Mouse (Mus musculus): ENCODE measurements around the gene Bdnf. TPM values are rescaled to one million over a fixed set of nuclear protein-coding genes. Genes with fewer than 3 reads are reported as not detected.

Gene Bdnf
- polyA plus RNA-seq, 1 experiment from 2014 or later = 1.1 TPM

DNA sequence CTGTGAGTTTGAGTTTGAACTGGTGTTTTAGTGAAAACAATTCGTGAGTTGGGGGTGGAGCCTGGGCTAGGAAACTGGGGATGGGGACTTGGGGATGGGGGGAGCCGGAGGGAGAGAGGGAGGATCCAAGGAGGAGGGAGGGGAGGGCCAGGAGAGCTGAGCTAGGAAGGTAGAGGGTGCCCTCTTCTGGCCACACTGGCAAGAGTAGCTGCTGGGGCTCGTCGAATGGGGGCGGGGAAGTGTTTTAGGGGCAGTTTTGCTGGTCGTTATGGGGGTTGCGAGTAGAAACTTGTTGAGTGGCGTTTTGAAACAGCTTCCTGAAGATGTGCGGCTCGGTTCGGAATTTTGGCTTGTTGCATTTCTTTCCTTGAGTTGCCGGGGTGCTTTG, 20.3 kb downstream of the Bdnf start:
- Histone ChIP-seq H3K9me3 (ENCODE audit: control insufficient read depth, low read length) (no peaks in the 10 kb centered on the region), H3K4me1 (replicated peaks; ENCODE audit: control insufficient read depth, insufficient read depth, low read length) (peaks cover 6% of the 10 kb centered on the region; the same call in 1 of the 2 replicates), H3K4me2 (ENCODE audit: low read depth, low read length, severe bottlenecking) (peak overlapping the region; percentile 86), H3K9ac (ENCODE audit: low read length) (no peak overlapping the region; the same call in 1 of the 2 replicates), H3K36me3 (ENCODE audit: control insufficient read depth, insufficient read depth, low read length) (no peaks in the 10 kb centered on the region), H3K27me3 (ENCODE audit: control insufficient read depth, insufficient read depth, low read length) (peaks cover 23% of the 10 kb centered on the region), H3K27ac (ENCODE audit: low read depth, low read length) (no peak overlapping the region), H3K4me3 (ENCODE audit: low read depth, low read length) (peak overlapping the region; percentile 46)
- DNase-seq (ENCODE audit: low spot score) = peak; percentile 91
- ATAC-seq (replicated peaks; ENCODE audit: low FRiP score) = peak; percentile 78
- WGBS = under 1% methylated on average over 12 of the region's 12 CpGs

DNA sequence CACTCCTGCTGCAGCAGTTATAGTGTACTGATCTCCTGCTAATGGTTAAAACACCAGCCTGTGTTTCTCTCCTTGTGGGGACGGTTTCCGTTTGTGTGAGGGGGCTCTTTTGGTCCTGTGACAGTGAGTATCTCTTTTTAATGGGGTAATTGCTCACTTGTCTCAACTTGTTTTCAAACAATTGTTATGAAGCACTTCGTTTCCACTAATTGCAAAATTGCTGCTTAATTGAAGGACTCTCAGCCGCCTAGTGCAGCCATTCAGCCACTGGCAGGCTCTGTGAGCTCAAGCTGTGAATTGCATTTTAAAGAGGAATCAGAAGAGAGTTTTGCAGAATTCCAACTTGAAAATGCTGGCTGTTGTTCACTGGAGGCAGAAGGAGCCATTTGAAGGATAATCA, 22.7 kb downstream of the Bdnf start:
- Histone ChIP-seq H3K27ac (ENCODE audit: low read depth, low read length) (no peak overlapping the region), H3K4me2 (ENCODE audit: low read depth, low read length, severe bottlenecking) (peak overlapping the region; percentile 6; the same call in 1 of the 2 replicates), H3K4me3 (ENCODE audit: low read depth, low read length) (no peak overlapping the region), H3K9ac (ENCODE audit: low read length) (no peak overlapping the region), H3K36me3 (ENCODE audit: control insufficient read depth, insufficient read depth, low read length) (no peaks in the 10 kb centered on the region), H3K4me1 (replicated peaks; ENCODE audit: control insufficient read depth, insufficient read depth, low read length) (peaks cover 5% of the 10 kb centered on the region; the same call in 1 of the 2 replicates), H3K9me3 (ENCODE audit: control insufficient read depth, low read length) (no peaks in the 10 kb centered on the region), H3K27me3 (ENCODE audit: control insufficient read depth, insufficient read depth, low read length) (peaks cover 23% of the 10 kb centered on the region)
- 3% methylated on average over 4 of the region's 4 CpGs for WGBS
- peak; percentile 60 for DNase-seq (ENCODE audit: low spot score)
- 0 out of 2 replicates have a peak, but pooled peaks have one; percentile 9 for ATAC-seq (replicated peaks; ENCODE audit: low FRiP score)

DNA sequence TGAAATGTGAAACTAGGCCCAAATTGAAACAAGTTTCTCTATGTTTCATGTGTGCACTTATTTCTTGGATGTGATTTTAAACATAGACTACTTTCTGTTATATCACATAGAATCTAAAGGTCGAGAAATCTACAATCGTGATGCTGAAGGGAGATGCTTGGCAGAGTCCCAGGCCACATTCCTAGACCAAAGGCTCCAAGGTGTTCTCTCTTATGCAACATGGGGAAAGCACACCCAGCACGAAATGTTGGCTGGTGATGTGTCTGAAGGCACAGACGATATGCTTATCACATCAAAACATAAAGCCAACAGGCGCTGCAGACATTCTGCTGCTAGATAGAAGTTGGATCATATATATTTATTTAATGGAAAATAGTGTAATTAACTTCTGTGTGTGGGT, 25.8 kb downstream of the Bdnf start:
- WGBS = 84% methylated on average over 5 of the region's 5 CpGs
- Histone ChIP-seq H3K27ac (ENCODE audit: low read depth, low read length) (no peak overlapping the region), H3K4me3 (ENCODE audit: low read depth, low read length) (no peak overlapping the region), H3K36me3 (ENCODE audit: control insufficient read depth, insufficient read depth, low read length) (no peaks in the 10 kb centered on the region), H3K9me3 (ENCODE audit: control insufficient read depth, low read length) (no peaks in the 10 kb centered on the region), H3K4me1 (replicated peaks; ENCODE audit: control insufficient read depth, insufficient read depth, low read length) (peaks cover 2% of the 10 kb centered on the region; the same call in 1 of the 2 replicates), H3K27me3 (ENCODE audit: control insufficient read depth, insufficient read depth, low read length) (peaks cover 6% of the 10 kb centered on the region; the same call in 1 of the 2 replicates), H3K9ac (ENCODE audit: low read length) (no peak overlapping the region), H3K4me2 (ENCODE audit: low read depth, low read length, severe bottlenecking) (no peak overlapping the region)
- ATAC-seq (replicated peaks; ENCODE audit: low FRiP score) (no peak), DNase-seq (ENCODE audit: low spot score) (no peak)

DNA sequence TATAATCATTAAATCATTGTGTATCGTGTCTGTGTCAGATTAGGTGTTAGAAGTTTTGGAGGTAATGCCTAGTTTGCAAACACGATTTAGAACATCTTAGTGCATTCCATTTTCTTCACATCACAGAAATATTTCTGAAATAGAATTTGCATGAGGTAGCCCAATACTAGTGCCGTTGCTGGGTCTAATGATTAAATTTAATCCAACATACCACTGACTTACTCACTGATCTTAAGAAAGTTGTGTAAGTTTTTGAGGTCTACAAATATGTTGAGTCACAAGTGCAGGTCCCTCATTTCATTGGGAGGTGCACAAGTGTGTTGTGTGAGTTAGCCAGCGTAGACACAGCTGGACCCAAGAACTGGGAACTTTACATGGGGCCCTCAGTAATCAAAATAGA, 29.1 kb downstream of the Bdnf start:
- H3K9ac ChIP-seq (ENCODE audit: low read length) = no peak overlapping the region
- WGBS = 84% methylated on average over 4 of the region's 4 CpGs
- no peaks in the 10 kb centered on the region for H3K9me3 ChIP-seq (ENCODE audit: control insufficient read depth, low read length)
- H3K4me3 ChIP-seq (ENCODE audit: low read depth, low read length) = no peak overlapping the region
- H3K4me2 ChIP-seq (ENCODE audit: low read depth, low read length, severe bottlenecking) = no peak overlapping the region
- H3K27ac ChIP-seq (ENCODE audit: low read depth, low read length) = no peak overlapping the region
- peaks cover 2% of the 10 kb centered on the region; the same call in 1 of the 2 replicates for H3K27me3 ChIP-seq (ENCODE audit: control insufficient read depth, insufficient read depth, low read length)
- no peak for DNase-seq (ENCODE audit: low spot score)
- no peaks in the 10 kb centered on the region for H3K36me3 ChIP-seq (ENCODE audit: control insufficient read depth, insufficient read depth, low read length)
- no peak for ATAC-seq (replicated peaks; ENCODE audit: low FRiP score)
- no peaks in the 10 kb centered on the region for H3K4me1 ChIP-seq (replicated peaks; ENCODE audit: control insufficient read depth, insufficient read depth, low read length)

DNA sequence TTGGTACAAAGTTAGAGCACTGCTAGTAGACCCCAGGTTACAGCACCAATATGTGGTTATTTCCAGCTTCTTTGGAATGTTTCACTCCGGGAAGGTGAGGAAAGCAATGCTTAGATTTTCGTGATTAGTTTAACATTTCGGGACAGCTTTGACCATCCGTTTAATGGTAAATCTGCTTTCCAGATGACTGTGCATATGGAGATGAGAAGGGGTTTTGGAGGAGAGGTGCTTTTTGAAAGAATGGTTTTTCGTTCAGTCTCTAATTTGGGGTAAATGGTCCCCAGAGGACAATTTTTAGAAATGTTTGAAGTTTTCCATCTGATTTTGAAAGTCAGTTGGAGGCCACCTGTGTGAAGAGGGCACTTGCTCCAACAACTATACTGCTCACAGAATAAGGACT, 29.6 kb downstream of the Bdnf start:
- Histone ChIP-seq H3K4me2 (ENCODE audit: low read depth, low read length, severe bottlenecking) (no peak overlapping the region), H3K27me3 (ENCODE audit: control insufficient read depth, insufficient read depth, low read length) (no peaks in the 10 kb centered on the region), H3K36me3 (ENCODE audit: control insufficient read depth, insufficient read depth, low read length) (no peaks in the 10 kb centered on the region), H3K4me3 (ENCODE audit: low read depth, low read length) (no peak overlapping the region), H3K4me1 (replicated peaks; ENCODE audit: control insufficient read depth, insufficient read depth, low read length) (no peaks in the 10 kb centered on the region), H3K9ac (ENCODE audit: low read length) (no peak overlapping the region), H3K27ac (ENCODE audit: low read depth, low read length) (no peak overlapping the region), H3K9me3 (ENCODE audit: control insufficient read depth, low read length) (no peaks in the 10 kb centered on the region)
- DNase-seq (ENCODE audit: low spot score) (no peak), ATAC-seq (replicated peaks; ENCODE audit: low FRiP score) (no peak)
- WGBS = 90% methylated on average over 5 of the region's 5 CpGs

DNA sequence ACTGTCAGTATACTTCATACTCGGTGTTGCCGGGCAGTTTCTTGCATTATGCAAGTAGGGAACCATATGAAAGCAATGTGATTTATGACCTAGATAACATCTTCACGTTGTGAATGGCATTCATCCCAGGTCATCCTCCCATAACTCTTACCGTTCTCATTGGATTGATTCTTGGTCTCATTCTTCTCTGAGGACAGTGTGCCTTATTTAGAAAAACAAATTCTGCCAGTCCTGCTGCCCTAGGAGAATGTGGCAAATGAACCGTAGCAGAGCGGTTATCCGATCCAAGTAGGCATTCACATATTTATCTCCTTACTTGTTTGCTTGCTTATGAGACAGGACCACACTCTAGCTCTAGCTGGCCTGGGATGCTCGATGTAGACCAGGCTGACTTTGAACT, 32.0 kb downstream of the Bdnf start:
- Histone ChIP-seq H3K9me3 (ENCODE audit: control insufficient read depth, low read length) (no peaks in the 10 kb centered on the region), H3K27ac (ENCODE audit: low read depth, low read length) (no peak overlapping the region), H3K36me3 (ENCODE audit: control insufficient read depth, insufficient read depth, low read length) (no peaks in the 10 kb centered on the region), H3K9ac (ENCODE audit: low read length) (no peak overlapping the region), H3K4me1 (replicated peaks; ENCODE audit: control insufficient read depth, insufficient read depth, low read length) (no peaks in the 10 kb centered on the region), H3K4me2 (ENCODE audit: low read depth, low read length, severe bottlenecking) (no peak overlapping the region), H3K4me3 (ENCODE audit: low read depth, low read length) (no peak overlapping the region), H3K27me3 (ENCODE audit: control insufficient read depth, insufficient read depth, low read length) (no peaks in the 10 kb centered on the region)
- ATAC-seq (replicated peaks; ENCODE audit: low FRiP score) (no peak), DNase-seq (ENCODE audit: low spot score) (no peak)
- 81% methylated on average over 8 of the region's 8 CpGs for WGBS

DNA sequence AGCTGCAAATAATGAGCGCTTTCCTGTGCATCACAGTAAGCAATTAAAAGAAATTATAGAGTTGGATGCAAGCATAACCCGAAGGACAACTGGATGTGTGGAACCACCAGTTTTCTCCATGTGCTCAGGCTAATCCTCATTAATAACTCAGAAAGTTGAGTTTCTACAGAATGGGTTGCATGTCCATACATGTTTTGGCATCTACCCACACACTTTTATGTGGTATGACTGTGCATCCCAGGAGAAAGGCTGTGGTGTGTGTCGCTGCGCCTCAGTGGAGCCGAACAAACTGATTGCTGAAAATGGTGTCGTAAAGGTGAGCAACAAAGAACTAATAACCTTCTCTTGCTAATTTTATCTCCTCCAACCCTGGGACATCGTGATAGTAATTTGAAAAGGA, 34.8 kb downstream of the Bdnf start:
- Histone ChIP-seq H3K36me3 (ENCODE audit: control insufficient read depth, insufficient read depth, low read length) (no peaks in the 10 kb centered on the region), H3K9me3 (ENCODE audit: control insufficient read depth, low read length) (no peaks in the 10 kb centered on the region), H3K9ac (ENCODE audit: low read length) (no peak overlapping the region), H3K4me3 (ENCODE audit: low read depth, low read length) (no peak overlapping the region), H3K4me1 (replicated peaks; ENCODE audit: control insufficient read depth, insufficient read depth, low read length) (no peaks in the 10 kb centered on the region), H3K27ac (ENCODE audit: low read depth, low read length) (no peak overlapping the region), H3K4me2 (ENCODE audit: low read depth, low read length, severe bottlenecking) (no peak overlapping the region), H3K27me3 (ENCODE audit: control insufficient read depth, insufficient read depth, low read length) (no peaks in the 10 kb centered on the region)
- 90% methylated on average over 7 of the region's 7 CpGs for WGBS
- ATAC-seq (replicated peaks; ENCODE audit: low FRiP score) (no peak), DNase-seq (ENCODE audit: low spot score) (no peak)

DNA sequence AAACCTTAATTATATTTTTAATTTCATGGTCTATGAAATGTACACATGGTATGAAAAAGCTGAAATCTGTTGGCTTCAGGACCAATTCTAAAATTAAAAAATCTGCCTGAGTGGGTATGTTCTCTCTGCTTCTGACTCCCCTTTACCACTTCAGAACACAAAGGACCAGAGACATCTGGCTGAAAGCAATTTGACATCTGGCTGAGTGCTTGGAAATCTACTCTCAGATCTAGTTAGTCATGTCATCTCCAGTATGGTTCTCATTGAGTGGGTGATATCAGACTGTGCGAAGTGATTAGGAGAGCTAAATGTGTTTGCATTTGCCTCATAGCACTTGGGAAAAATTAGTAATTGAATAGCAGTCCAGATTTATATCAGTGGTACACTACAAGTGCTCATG, 36.5 kb downstream of the Bdnf start:
- H3K9ac ChIP-seq (ENCODE audit: low read length) = no peak overlapping the region
- 90% methylated on average over 1 of the region's 1 CpGs for WGBS
- DNase-seq (ENCODE audit: low spot score) (no peak), ATAC-seq (replicated peaks; ENCODE audit: low FRiP score) (no peak)
- H3K4me3 ChIP-seq (ENCODE audit: low read depth, low read length) = no peak overlapping the region
- H3K27ac ChIP-seq (ENCODE audit: low read depth, low read length) = no peak overlapping the region
- H3K4me1 ChIP-seq (replicated peaks; ENCODE audit: control insufficient read depth, insufficient read depth, low read length) = no peaks in the 10 kb centered on the region
- H3K9me3 ChIP-seq (ENCODE audit: control insufficient read depth, low read length) = no peaks in the 10 kb centered on the region
- no peaks in the 10 kb centered on the region for H3K36me3 ChIP-seq (ENCODE audit: control insufficient read depth, insufficient read depth, low read length)
- no peaks in the 10 kb centered on the region for H3K27me3 ChIP-seq (ENCODE audit: control insufficient read depth, insufficient read depth, low read length)
- H3K4me2 ChIP-seq (ENCODE audit: low read depth, low read length, severe bottlenecking) = no peak overlapping the region

DNA sequence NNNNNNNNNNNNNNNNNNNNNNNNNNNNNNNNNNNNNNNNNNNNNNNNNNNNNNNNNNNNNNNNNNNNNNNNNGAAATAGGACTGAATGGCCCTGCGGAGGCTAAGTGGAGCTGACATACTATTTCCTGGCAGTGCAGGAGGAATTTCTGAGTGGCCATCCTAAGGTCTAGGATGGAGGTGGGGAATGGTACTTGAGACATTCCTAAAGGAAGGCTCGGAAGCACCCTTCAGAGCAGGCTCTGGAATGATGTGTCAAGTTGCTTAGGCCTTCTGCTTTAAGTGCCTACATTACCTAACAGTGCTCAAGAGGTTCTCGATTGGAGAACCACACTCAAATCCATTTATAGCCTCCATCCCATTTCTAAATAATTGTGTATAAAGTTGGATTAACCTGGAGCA, 50.8 kb downstream of the Bdnf start:
- Histone ChIP-seq H3K4me3 (ENCODE audit: low read depth, low read length) (no peak overlapping the region), H3K4me2 (ENCODE audit: low read depth, low read length, severe bottlenecking) (no peak overlapping the region), H3K27ac (ENCODE audit: low read depth, low read length) (no peak overlapping the region), H3K27me3 (ENCODE audit: control insufficient read depth, insufficient read depth, low read length) (no peaks in the 10 kb centered on the region), H3K36me3 (ENCODE audit: control insufficient read depth, insufficient read depth, low read length) (no peaks in the 10 kb centered on the region), H3K4me1 (replicated peaks; ENCODE audit: control insufficient read depth, insufficient read depth, low read length) (no peaks in the 10 kb centered on the region), H3K9me3 (ENCODE audit: control insufficient read depth, low read length) (no peaks in the 10 kb centered on the region), H3K9ac (ENCODE audit: low read length) (no peak overlapping the region)
- WGBS = 82% methylated on average over 3 of the region's 3 CpGs
- ATAC-seq (replicated peaks; ENCODE audit: low FRiP score) = no peak
- DNase-seq (ENCODE audit: low spot score) = no peak

Data from forebrain, embryonic 11.5 days (tissue).